Mouse (Mus musculus): ENCODE data around the gene Klhl10. TPM values are rescaled to one million over a fixed set of nuclear protein-coding genes. Genes with fewer than 3 reads are reported as not detected.
A peak's percentile ranks its signal among the peaks of the same experiment; 100 is the strongest.

Klhl10 gene
- polyA plus RNA-seq, 1 experiment, result 0.27 TPM

GRCm38 (mm10) chr11:100457711-100458110 is 16.0 kb downstream of the Klhl10 start:
- peaks cover 8% of the 10 kb centered on the region for H3K36me3 ChIP-seq (ENCODE audit: control insufficient read depth, insufficient read depth, low read length)
- TF ChIP-seq POLR2A (IDR thresholded peaks at IDR 0.05; ENCODE audit: low read depth, low read length) (no peak), CTCF (IDR thresholded peaks at IDR 0.05; ENCODE audit: extremely low read depth, insufficient read depth, insufficient read length, insufficient replicate concordance) (no peak)
- no peak overlapping the region for H3K4me3 ChIP-seq (ENCODE audit: extremely low read depth, insufficient read depth, insufficient read length)
- H3K27me3 ChIP-seq (ENCODE audit: control insufficient read depth, insufficient read depth, low read length), result no peaks in the 10 kb centered on the region
- no peak for DNase-seq (ENCODE audit: low read depth in 1 of 2, low spot score in 2 of 2)
- H3K4me1 ChIP-seq (ENCODE audit: control insufficient read depth, insufficient read depth, insufficient read length), result no peaks in the 10 kb centered on the region; the same call in none of the 2 replicates
- 87% methylated on average over 5 of the region's 5 CpGs for WGBS
- H3K27ac ChIP-seq (ENCODE audit: insufficient read depth, low read length), result no peak overlapping the region

DNA sequence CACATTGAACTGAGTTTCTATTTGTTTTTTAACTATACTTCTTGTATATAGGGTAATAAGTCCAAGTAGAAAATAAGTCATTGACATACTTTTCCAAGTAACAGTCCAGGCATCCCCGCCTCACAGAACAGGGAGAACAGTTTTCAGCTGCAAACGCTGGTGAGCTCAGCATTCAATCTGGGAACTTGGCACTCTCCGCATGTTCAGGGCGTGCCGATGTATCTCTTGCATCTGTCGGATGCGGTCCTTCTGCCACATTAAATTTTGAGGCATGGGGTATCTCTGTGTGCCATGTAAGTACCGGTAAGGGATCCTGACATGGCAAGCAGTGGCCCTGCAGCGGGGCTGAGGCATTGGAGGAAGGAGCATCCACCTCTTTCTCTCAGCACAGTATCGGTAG is 21.0 kb downstream of the Klhl10 start:
- WGBS, result 96% methylated on average over 10 of the region's 10 CpGs
- H3K4me1 ChIP-seq (ENCODE audit: control insufficient read depth, insufficient read depth, insufficient read length), result no peaks in the 10 kb centered on the region; the same call in none of the 2 replicates
- no peaks in the 10 kb centered on the region for H3K27me3 ChIP-seq (ENCODE audit: control insufficient read depth, insufficient read depth, low read length)
- TF ChIP-seq CTCF (IDR thresholded peaks at IDR 0.05; ENCODE audit: extremely low read depth, insufficient read depth, insufficient read length, insufficient replicate concordance), result no peak
- no peak for TF ChIP-seq POLR2A (IDR thresholded peaks at IDR 0.05; ENCODE audit: low read depth, low read length)
- H3K27ac ChIP-seq (ENCODE audit: insufficient read depth, low read length), result no peak overlapping the region
- H3K4me3 ChIP-seq (ENCODE audit: extremely low read depth, insufficient read depth, insufficient read length), result no peak overlapping the region
- no peak for DNase-seq (ENCODE audit: low read depth in 1 of 2, low spot score in 2 of 2)
- peaks cover 12% of the 10 kb centered on the region for H3K36me3 ChIP-seq (ENCODE audit: control insufficient read depth, insufficient read depth, low read length)

- H3K36me3 ChIP-seq (ENCODE audit: control insufficient read depth, insufficient read depth, low read length), result peaks cover 12% of the 10 kb centered on the region
- H3K27ac ChIP-seq (ENCODE audit: insufficient read depth, low read length), result no peak overlapping the region
- no peak for DNase-seq (ENCODE audit: low read depth in 1 of 2, low spot score in 2 of 2)
- H3K4me1 ChIP-seq (ENCODE audit: control insufficient read depth, insufficient read depth, insufficient read length), result no peaks in the 10 kb centered on the region
- TF ChIP-seq CTCF (IDR thresholded peaks at IDR 0.05; ENCODE audit: extremely low read depth, insufficient read depth, insufficient read length, insufficient replicate concordance), result no peak
- no peak for TF ChIP-seq POLR2A (IDR thresholded peaks at IDR 0.05; ENCODE audit: low read depth, low read length)
- H3K27me3 ChIP-seq (ENCODE audit: control insufficient read depth, insufficient read depth, low read length), result no peaks in the 10 kb centered on the region
- 88% methylated on average over 1 of the region's 1 CpGs for WGBS
- H3K4me3 ChIP-seq (ENCODE audit: extremely low read depth, insufficient read depth, insufficient read length), result no peak overlapping the region
Observed at GRCm38 (mm10) chr11:100465229-100465792, 23.6 kb downstream of the Klhl10 start.

DNA sequence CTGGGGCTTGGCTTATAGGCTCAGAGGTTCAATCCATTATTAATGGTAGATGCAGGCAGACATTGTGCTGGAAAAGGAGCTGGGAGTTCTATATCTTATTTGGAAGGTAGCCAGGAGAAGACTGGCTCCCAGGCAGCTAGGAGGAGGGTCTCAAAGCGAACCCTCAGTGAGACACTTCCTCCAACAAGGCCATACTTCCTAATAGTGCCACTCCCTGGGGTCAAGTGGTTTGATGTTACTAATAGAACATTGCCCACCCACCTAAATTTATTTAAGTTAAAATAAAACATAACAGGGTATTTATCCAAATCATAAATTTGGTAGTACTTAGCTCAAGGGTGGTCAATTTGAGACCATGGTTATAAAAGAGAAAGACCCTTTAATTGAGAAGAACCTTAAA is 24.1 kb downstream of the Klhl10 start:
- H3K27ac ChIP-seq (ENCODE audit: insufficient read depth, low read length), result no peak overlapping the region
- TF ChIP-seq CTCF (IDR thresholded peaks at IDR 0.05; ENCODE audit: extremely low read depth, insufficient read depth, insufficient read length, insufficient replicate concordance), result no peak
- TF ChIP-seq POLR2A (IDR thresholded peaks at IDR 0.05; ENCODE audit: low read depth, low read length), result no peak
- peaks cover 1% of the 10 kb centered on the region; the same call in 1 of the 2 replicates for H3K4me1 ChIP-seq (ENCODE audit: control insufficient read depth, insufficient read depth, insufficient read length)
- DNase-seq (ENCODE audit: low read depth in 1 of 2, low spot score in 2 of 2), result no peak
- WGBS, result 79% methylated on average over 1 of the region's 1 CpGs
- no peak overlapping the region for H3K4me3 ChIP-seq (ENCODE audit: extremely low read depth, insufficient read depth, insufficient read length)
- peaks cover 12% of the 10 kb centered on the region for H3K36me3 ChIP-seq (ENCODE audit: control insufficient read depth, insufficient read depth, low read length)
- H3K27me3 ChIP-seq (ENCODE audit: control insufficient read depth, insufficient read depth, low read length), result no peaks in the 10 kb centered on the region

- Histone ChIP-seq H3K27me3 (ENCODE audit: control insufficient read depth, insufficient read depth, low read length) (no peaks in the 10 kb centered on the region), H3K27ac (ENCODE audit: insufficient read depth, low read length) (no peak overlapping the region), H3K4me1 (ENCODE audit: control insufficient read depth, insufficient read depth, insufficient read length) (peaks cover 5% of the 10 kb centered on the region; the same call in 1 of the 2 replicates), H3K4me3 (ENCODE audit: extremely low read depth, insufficient read depth, insufficient read length) (peak overlapping the region; percentile 97), H3K36me3 (ENCODE audit: control insufficient read depth, insufficient read depth, low read length) (peaks cover 3% of the 10 kb centered on the region; the same call in 1 of the 2 replicates)
- WGBS, result 15% methylated on average over 30 of the region's 30 CpGs
- DNase-seq (ENCODE audit: low read depth in 1 of 2, low spot score in 2 of 2), result no peak
- no peak for TF ChIP-seq POLR2A (IDR thresholded peaks at IDR 0.05; ENCODE audit: low read depth, low read length)
- no peak for TF ChIP-seq CTCF (IDR thresholded peaks at IDR 0.05; ENCODE audit: extremely low read depth, insufficient read depth, insufficient read length, insufficient replicate concordance)
Observed at GRCm38 (mm10) chr11:100471352-100472196, 29.9 kb downstream of the Klhl10 start.

DNA sequence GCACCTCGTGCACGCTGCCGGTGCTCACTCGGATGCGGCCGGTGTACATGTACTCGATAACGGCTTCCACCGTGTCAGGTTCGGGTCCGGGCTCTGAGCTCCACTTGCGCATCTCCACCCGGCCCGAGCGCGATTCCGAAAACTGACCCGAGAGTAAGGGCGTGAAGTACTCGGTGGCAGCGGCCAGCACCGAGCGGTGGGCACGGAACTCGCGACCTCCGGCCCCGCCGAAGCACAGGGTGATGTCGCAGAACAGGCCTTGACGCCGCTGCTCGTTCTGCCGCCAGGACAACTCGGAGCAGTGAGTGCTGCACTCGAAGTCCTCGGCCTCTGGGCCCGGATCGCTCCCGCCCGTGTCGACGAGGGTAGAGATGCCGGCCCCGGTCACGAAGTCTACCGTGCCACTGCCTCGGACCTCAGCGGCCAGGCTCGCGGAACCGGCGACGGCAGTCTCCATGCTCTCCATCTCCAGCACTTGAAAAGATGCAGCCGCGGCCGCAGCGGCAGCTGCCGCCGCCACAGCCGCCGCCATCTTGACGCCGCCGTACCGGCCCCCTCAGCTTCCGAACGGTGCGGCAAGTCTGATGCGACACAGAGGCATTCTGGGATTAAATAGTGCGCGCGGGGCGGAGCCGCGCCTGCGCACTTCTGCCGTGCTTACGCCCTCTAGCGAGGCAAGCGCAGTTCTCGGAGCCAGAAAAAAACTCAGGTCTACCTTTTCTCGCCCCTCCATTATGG is 30.6 kb downstream of the Klhl10 start, which contains the start of gene Klhl11:
Gene Klhl11 (minus strand): TSS at position 545 of the 738 bp plus-strand sequence.
- WGBS, result under 1% methylated on average over 83 of the region's 83 CpGs
- Histone ChIP-seq H3K4me1 (ENCODE audit: control insufficient read depth, insufficient read depth, insufficient read length) (peaks cover 5% of the 10 kb centered on the region; the same call in 1 of the 2 replicates), H3K27me3 (ENCODE audit: control insufficient read depth, insufficient read depth, low read length) (no peaks in the 10 kb centered on the region), H3K36me3 (ENCODE audit: control insufficient read depth, insufficient read depth, low read length) (peaks cover 6% of the 10 kb centered on the region), H3K27ac (ENCODE audit: insufficient read depth, low read length) (peak within 1 kb of the TSS; percentile 54), H3K4me3 (ENCODE audit: extremely low read depth, insufficient read depth, insufficient read length) (peak within 1 kb of the TSS; percentile 97)
- peak; percentile 82 to 85 for DNase-seq (ENCODE audit: low read depth in 1 of 2, low spot score in 2 of 2)
- TF ChIP-seq POLR2A (IDR thresholded peaks at IDR 0.05; ENCODE audit: low read depth, low read length) (peak; percentile 84), CTCF (IDR thresholded peaks at IDR 0.05; ENCODE audit: extremely low read depth, insufficient read depth, insufficient read length, insufficient replicate concordance) (peak; percentile 79)

Measured in spleen, adult 2 months (tissue).